Mouse (Mus musculus): ENCODE data around the gene Tlk1.

Tlk1 gene

DNA sequence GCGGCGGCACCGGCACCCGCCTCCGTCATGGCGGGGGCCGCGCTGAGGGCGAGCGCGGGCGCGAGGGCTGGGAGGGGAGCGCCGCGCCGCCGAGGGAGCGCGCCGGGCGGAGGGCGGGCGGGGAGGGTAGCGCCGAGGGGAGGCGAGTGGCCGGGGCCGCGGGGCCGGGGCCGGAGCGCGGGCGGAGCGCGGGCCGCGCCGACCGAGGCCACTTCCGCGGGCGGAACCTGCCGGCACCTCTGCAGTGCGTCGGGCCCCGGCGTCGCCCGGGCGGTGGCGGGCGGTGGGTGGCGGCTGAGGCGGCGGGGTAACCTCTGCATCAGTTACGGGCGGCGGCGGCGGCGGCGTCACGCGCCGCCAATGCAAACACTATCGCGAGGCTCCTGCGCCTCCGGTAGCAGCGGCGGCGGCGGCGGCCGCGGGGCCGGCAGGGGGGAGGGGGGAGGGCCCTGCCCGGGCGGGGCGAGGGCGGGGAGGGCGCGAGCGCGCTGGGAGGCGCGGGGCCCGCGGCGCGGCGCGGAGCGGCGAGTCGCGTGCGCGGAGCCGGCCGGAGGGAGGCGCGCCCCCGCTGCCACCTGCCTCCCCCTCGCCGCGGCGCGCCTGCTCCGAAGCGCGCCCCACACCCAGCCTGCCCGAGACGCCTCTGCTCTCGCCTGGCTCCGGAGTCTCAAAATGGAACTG is at the start of gene Tlk1:
Tlk1 (minus strand) TSS at position 358 of the 681 bp plus-strand sequence.
- DNase-seq: peak; percentile 62

DNA sequence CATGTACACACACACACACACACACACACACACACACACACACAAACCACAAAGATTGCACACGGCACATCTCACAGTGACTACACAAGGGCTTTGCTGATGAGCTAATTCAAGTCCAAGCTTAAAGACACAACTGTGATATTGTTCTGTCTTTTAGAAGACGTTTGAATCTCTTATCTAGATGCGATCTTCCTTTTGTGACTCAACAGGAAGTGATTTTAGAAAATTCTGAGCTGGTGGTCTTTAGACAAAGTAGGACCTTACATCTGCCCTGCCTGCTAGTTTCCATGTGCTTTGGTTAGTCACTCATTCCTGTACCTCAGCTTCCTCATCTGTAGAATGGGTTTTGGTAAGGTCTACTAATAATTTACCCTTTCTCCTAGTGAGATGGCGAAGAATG is 49.6 kb upstream of the Tlk1 start:
- DNase-seq: no peak

DNA sequence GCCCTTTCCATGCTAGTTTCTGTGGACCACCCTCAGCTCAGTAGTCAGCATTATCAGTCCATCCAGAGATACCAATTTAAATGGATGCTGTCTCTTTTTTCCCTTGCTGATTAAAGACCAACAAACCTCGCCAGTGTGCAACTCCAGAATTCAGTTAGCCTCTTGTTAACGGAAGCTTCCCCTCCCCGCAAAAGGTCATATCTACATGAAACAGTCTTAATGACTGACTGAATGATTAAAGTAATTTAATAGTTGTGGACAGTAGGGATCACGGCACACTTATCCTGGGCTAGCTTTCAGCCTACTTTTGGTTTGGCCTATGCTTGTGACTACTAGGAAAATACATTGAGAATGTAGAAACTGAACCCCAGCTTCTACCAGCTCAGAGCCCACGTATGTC is 47.6 kb upstream of the Tlk1 start:
- no peak for DNase-seq

DNA sequence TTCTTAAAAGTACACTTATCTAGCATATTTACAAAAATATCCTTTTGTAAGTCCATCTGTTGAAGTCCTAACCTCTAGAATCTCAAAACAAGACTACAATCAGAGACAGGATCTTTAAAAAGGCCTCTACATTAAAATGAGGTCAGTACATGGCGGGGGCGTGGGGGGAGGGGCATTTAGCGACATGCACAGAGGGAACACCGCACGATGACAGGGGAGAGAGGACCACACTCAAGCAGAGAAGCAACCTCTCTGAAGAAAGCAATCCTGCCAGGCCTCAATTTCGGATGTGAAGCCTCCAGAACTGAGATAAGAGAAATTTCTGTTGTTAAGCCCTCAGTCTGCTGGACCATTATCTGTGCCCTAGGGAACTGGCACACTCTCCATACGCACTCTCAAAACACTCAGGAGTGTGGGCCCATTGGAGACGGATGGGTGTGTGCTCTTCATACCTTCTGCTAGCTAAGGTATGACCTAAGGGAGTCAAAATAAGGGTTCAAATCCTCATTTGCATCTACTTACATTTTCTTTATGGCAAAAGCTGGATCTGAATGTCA is 46.0 kb upstream of the Tlk1 start:
- DNase-seq: no peak

DNA sequence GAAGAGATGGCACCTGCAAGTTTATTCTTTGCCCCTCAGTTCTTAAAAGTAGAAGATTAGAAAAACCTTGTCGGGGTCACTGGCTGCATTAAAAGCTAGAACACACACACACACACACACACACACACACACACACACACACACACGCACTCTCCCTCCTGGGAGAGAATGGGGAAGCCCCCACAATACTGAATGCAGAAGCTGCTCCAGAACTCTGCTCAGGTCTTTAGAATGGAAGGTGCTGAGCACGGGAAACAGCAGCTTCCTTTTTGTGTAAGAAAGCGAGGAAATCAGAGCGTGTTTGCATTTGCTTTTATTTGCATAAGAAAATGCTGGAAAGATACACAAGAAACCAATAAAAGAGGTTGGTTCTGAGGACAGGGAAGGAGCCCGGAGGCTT is 45.3 kb upstream of the Tlk1 start:
- no peak for DNase-seq

DNA sequence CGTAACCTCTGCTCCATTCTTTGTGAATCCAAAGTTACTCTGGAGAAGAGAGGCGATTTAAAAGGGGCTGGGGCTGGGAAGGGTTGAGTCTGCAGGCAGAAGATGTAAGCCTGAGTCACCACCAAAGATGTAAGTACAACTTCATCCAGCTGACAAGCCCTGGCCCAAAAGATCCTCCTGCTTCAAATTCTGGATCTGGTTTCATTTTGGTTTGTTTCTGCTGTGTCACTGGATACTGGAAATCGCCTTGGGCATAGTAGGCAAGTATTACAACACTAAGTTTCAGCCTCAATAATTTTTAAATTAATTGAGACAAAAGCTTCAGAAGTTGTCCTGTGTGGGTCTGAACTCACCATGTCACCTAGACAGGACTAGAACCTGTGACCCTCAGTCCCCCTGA is 43.6 kb upstream of the Tlk1 start:
- DNase-seq: no peak

DNA sequence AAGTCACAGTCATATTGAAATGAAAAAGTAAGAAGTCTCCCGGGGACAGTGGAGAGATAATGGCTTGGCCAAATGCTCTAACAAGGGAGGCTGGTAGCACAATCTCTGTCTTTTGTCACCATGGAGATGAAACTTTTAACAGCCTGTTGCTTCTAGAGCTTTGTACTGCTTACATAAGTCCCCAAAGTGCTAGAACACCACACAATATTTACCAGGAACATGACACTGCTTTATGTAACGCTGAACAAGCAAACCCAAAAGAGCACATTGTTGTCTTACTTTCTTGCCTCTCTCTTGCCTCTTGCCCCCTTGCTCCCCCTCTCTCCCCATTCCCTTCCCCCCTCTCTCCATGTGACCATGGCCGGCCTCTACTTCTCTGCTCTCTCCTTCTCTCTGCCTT is 41.7 kb upstream of the Tlk1 start:
- DNase-seq: peak; percentile 12

DNA sequence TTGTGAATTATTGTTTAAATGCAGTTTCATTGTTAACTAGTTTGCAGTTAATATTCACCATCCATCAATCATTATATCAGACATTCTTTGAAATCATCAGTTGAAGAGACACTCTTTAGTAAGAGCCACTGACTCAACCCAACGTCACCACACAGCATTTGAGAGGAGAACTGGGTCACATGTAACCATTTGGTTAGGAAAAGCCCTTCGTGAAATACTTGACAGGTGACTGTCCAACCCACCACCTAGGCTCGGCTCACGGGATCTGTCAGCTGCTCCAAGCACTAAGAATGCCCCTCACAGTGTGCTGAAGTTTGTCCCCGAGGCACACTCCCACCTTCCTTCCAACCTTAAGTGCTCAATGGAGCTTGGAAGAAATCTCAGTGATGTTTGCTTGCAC is 37.4 kb upstream of the Tlk1 start:
- peak; percentile 74 for DNase-seq

DNA sequence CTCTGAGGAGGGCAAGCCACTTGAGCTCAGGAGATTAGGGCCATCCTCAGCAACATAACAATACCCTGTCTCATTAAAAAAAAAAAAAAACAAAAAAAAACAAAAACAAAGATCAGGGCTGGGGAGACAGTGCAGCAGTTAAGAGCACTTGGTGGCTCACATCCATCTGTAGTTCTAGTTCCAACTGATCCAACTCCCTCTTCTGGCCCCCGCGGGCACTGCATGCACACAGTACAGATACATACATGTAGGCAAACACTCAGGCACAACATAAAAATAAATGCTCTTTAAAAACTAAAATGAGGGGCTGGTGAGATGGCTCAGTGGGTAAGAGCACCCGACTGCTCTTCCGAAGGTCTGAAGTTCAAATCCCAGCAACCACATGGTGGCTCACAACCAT is 34.2 kb upstream of the Tlk1 start:
- no peak for DNase-seq

DNA sequence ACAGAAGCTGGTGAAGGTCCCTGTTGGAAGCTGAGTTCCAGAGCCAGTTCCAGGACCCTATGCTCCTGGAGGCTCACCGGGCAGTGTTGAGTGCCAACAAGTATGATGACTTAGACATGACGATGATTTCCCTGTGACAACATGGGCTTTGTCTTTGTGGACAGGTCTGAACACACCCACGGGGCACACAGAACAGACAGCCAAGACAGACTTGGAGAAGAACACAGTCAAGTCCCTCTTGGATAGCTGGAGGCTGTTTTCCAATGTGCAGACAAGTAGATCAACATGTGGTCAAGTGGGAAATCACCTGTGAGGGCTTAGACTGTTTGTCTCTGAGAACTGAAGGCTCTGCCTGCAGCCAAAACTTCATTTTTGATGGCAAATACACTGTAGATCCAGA is 31.4 kb upstream of the Tlk1 start:
- DNase-seq: no peak

DNA sequence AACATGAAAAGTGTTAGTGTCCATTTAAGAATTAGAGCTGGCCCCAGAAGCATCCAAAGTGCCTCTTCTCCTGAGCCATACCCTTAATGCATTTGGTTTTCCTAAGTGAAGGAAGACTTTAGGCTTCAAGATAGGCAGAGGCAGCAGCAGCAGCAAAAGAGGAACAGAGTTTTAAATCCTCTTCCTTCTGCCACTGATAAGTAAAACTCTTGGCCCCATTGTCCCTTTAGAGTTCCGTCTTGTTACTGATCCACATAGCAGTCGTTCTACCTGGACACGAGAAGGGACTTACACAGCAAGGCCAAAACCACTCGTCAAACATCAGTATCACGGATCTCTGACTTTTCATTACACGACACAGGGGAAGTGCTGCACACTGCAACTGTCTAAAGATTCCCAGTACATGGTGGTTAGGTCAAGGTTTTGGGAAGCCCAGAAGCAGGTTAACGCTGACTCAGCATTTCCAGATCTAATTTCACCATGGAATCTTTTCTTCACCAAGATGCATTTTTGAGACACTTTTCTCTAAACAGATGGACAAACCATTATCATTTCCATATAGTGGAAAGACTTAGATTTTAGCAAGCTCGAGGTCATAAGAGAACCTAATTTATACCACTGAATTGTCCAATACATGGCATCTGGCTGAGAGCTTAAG is 28.8 kb upstream of the Tlk1 start:
- DNase-seq: no peak

DNA sequence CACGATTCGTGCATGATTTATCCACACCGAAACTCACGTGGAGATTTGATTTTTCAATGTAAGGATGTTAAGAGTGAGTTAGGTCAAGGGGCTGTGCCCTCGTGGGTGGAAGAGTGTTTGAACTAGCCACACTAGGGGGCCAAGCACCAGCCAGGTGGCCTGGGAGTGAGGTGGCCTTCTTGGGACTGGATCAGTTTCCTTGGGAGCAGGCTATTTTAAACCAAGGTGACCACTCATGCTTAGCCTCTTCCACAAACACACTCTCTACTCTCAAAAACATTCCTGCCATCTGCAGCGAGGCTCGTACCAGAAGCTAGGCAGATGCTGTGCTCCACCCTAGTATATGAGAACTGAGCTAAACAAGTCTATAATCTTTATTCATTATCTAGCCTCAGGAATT is 27.8 kb upstream of the Tlk1 start:
- DNase-seq: no peak

DNA sequence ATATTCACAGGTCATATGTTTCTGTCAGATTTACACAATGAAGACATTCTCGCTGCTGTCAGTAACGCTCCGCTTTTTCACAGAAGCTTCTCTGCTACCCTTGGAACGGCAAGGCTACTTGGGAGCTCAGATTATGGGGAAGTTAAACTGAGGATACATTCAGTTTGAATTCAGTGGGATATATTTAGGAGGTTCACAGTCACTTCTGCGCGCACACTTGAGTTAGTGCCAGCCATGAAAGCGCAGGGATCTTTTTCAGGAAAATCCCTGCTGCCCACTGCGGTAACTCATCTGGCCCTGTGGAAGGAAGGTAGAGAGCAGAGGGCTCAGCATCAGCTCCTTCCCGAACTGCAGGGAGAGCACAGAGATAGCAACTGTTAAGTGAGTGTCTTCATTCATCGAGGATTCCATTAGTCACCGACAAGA is 27.3 kb upstream of the Tlk1 start:
- DNase-seq: no peak

DNA sequence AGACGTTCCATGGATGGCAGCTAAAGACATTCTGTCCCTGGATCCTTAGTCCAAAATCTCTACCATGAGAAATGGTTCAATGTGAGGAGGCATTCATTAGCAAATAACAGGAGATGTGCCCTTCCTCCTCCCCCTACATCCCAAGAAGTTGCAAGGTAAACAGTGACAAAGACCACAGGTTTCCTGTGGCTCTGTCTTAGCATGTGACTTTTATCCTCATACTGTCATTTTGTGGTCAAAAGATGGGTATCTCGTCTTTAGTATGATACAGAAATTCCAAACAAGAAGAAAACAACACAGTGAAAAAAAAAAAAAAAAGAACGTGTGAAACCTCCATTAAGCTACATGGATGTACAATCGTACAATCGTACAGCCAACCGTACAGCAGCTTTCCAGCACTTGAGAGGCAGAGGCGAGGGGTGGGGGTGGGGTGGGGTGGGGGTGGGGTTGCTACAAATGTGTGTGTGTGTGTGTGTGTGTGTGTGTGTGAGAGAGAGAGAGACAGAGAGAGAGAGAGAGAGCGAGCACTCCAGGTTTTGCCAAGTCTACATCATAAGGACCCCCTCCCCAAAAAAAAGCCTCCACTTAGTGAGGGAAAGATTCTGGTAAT is 26.8 kb upstream of the Tlk1 start:
- DNase-seq: no peak

DNA sequence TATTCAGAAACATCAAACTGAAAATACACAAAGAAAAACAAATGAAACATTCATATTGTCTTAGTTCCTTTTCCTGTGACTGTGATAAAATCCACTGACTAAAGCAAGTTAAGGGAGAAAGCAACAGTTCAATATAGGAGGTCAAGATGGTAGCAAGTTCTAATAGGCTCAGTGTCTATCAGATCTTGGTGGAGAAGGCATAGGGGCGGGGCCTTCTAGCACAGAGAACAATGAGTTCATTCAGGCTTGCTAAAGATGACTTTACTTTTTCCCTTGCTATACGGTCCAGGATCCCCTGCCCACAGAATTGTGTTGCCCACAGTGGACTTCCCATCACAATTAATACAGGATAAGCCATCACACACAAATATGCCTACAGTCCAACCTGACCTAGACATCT is 20.3 kb upstream of the Tlk1 start:
- no peak for DNase-seq

DNA sequence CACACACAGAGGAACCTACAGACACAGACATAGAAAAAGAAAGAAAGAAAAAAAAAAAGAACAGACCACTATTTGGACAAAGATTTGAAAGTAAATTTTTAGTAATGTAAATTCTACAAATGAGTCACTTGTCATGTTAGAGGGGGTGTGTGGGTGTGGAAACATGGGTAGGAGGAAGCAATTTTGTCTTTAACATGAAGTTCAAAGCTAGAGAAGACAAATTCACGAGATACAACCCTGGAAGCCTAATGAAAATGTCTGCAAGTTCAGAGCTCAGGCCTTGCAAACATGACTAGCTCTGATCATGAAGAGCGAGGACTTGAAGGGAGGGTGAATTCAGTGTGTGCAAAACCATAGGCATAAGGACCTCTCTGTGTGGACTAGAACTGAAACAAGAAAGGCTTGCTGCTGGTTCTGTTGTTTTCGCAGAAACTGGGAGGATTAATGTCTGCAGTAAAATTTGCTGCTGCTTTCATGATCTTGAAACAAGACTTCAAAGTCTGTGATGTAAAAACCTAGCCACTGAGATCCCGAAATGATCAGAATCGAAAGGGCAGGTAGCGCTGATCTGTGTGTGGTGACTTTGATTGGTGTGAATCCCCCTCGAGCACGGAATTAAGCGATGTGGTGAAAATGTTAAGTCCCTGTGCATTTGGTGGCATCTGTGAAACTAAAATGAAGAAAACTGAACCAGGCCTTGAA is 19.3 kb upstream of the Tlk1 start:
- no peak for DNase-seq

DNA sequence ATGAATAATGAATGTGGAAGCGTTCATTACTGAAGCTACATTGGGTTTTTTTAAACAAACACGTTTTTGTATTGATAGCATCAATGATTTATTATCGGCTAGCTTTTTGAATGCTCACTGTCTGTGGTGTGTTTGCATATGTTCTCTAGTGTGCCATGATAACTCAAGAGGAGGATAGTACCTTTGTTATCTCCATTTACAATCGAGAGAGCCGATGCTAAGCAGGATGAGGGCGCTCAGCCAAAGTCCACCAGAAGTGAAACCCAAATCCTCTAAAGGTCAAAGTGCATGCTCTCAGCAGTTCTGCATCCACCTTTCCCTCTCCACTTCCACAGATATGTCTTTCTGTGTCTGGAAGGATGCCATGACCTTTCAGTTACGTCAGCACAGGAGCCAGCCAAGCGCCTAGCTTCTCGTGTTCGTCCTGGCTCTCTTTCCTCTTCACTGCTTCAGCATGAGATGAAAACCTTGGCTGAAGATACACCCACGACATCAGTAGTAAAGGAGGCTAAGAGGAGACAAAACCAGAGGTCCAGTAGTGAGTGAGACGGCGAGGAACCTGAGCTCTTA is 16.6 kb upstream of the Tlk1 start:
- peak; percentile 85 for DNase-seq

DNA sequence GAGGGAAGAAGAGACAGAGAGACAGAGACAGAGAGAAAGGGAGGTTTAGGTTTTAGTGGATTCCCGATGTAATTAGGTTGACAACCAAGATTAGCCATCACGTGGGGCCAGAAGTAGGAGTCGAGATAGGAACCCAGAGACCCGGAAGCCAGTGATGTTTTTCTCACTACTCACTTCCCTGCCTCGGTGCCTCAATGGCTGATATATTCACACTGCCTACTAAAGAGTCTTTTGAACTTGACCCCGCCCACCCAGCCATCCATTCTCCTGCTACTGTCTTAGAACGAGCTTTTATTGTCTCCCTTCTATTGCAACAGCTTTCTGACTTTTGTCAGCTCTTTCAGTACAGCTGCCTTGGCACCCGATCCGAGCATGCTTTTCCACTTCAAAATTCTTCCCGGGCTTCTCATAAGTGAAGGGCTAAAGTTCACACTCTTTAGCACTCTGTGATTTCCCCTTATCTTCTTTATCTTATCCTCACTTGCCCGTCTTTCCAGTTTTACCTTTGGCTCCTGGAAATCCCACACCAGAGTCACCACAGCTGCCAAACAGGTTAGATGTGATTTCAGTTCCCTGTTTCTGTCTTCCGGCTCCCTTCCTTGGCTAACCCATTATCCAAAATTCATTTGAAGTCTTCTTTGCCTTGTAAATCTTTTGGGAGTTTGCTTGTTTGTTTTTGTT is 13.1 kb upstream of the Tlk1 start:
- no peak for DNase-seq

DNA sequence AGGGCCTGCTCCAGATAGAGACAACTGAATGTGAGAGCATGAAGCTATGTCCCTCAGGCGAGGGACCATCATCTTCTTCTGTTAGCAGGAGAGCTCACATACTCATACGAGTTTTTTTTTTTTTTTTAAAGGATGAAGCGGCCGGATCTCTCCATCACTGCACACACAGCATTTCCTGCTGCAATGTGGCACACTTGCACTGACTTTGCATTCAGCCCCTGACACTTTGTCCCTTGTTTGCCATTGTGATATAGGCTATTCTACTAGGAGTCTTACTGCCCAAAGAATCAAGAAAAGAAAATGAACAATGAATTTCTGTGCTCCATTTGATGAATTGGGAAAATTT is 10.8 kb upstream of the Tlk1 start:
- DNase-seq: no peak

DNA sequence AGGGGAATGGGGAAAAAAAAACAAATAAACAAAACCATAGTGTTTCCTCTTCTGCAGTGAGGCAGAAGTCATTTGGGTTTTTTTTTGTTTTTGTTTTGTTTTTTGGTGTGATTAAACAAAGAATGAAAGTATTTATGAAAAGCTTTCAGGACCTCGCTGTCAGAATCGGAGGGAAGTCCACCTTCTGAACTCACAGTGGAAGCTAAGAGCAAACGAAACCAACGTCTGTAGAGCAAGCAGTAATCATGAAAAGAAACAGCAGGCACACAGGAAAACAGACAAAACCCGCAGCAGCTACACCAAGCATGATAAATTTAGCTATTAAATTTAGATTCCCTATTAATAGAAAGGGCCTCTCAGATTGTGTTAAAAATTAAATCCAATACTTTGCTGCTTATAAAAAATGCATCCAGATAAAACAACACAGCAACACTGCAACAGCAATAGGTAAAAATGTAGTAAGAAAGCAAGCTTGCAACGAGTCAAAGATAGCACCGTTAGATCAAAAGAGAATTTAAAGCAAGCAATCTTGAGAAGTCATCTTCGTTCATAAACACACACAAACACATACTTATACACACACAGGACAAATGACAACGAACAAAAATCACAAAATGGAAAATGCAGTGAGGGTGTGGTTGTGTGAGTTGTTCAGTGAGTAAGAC is 10.2 kb upstream of the Tlk1 start:
- no peak for DNase-seq

DNA sequence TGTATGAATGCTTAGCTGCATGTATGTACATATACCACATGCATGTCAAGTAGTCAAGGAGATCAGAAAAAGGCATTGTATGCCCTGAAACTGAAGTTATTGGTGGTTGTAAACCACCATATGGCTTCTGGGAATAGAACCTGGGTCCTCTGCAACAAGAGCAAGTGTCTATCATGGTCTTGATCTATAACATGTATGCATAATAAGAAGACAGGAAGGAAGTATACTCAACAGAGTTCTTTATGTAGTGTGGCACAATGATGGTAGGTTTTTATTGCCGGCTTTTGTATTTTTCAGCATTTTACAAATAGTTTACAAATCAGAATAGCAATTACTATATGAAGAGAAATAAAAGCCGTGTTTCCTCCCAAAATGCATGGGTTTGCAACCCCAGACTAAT is 9.7 kb upstream of the Tlk1 start:
- DNase-seq: no peak

DNA sequence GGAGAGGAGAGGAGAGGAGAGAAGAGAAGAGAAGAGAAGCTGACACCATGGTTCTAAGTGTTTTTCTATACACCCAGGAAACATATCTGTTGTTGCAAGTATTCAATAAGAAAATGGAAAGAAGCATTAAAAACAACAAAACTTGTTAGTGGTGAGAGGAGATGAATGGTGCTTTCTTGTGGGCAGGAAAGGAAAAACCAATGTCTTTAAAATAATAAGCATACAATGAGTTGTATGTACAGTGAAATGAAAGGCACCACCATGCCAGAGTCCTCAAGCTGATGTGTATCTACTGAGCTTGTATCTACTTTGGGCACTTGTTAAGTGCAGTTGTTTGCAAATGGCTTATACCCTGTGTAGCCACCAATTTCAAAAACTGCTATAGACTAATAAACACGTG is 7.7 kb upstream of the Tlk1 start:
- no peak for DNase-seq
